Mouse (Mus musculus): ENCODE measurements around the gene Tbc1d14. TPM values are rescaled to one million over a fixed set of nuclear protein-coding genes. Genes with fewer than 3 reads are reported as not detected.
A peak's percentile ranks its signal among the peaks of the same experiment; 100 is the strongest.

Gene Tbc1d14
- polyA plus RNA-seq, 1 experiment from 2014 or later: 81.0 TPM

GRCm38 (mm10) chr5:36523219-36523703 is 69.8 kb downstream of the Tbc1d14 start:
- WGBS: 77% methylated on average over 5 of the region's 5 CpGs

GRCm38 (mm10) chr5:36522782-36523181 is 70.3 kb downstream of the Tbc1d14 start:
- DNase-seq: no peak
- WGBS: 83% methylated on average over 2 of the region's 2 CpGs
- no peak overlapping the region for H3K4me3 ChIP-seq (replicated peaks; ENCODE audit: low read depth, low read length)

More at GRCm38 (mm10) chr5:36523219-36523703, 69.8 kb downstream of the Tbc1d14 start:
- no peak overlapping the region for H3K27ac ChIP-seq (replicated peaks; ENCODE audit: low read depth, low read length)
- H3K36me3 ChIP-seq (ENCODE audit: control insufficient read depth, insufficient read depth, low read length): peaks cover 53% of the 10 kb centered on the region
- no peaks in the 10 kb centered on the region for H3K27me3 ChIP-seq (ENCODE audit: control insufficient read depth, insufficient read depth, low read length)
- no peak overlapping the region for H3K4me3 ChIP-seq (replicated peaks; ENCODE audit: low read depth, low read length)
- no peak overlapping the region for H3K4me2 ChIP-seq (ENCODE audit: low read length)
- H3K9me3 ChIP-seq (ENCODE audit: control insufficient read depth, low read length): no peaks in the 10 kb centered on the region
- 0 out of 2 replicates have a peak, but pooled peaks cover 2% of the 10 kb centered on the region for H3K4me1 ChIP-seq (ENCODE audit: control insufficient read depth, insufficient read depth, low read length)
- ATAC-seq (ENCODE audit: low FRiP score, low TSS enrichment) (no peak), DNase-seq (no peak)
- no peak overlapping the region for H3K9ac ChIP-seq (replicated peaks; ENCODE audit: low read length)

GRCm38 (mm10) chr5:36519751-36520150 is 73.3 kb downstream of the Tbc1d14 start:
- DNase-seq (peak; percentile 3), ATAC-seq (ENCODE audit: low FRiP score, low TSS enrichment) (no peak)
- H3K9ac ChIP-seq (replicated peaks; ENCODE audit: low read length): no peak overlapping the region
- no peaks in the 10 kb centered on the region for H3K4me1 ChIP-seq (ENCODE audit: control insufficient read depth, insufficient read depth, low read length)
- H3K27me3 ChIP-seq (ENCODE audit: control insufficient read depth, insufficient read depth, low read length): no peaks in the 10 kb centered on the region
- H3K36me3 ChIP-seq (ENCODE audit: control insufficient read depth, insufficient read depth, low read length): peaks cover 89% of the 10 kb centered on the region
- no peak overlapping the region for H3K4me2 ChIP-seq (ENCODE audit: low read length)
- H3K9me3 ChIP-seq (ENCODE audit: control insufficient read depth, low read length): no peaks in the 10 kb centered on the region
- H3K27ac ChIP-seq (replicated peaks; ENCODE audit: low read depth, low read length): no peak overlapping the region
- H3K4me3 ChIP-seq (replicated peaks; ENCODE audit: low read depth, low read length): no peak overlapping the region
- 81% methylated on average over 3 of the region's 3 CpGs for WGBS

More at GRCm38 (mm10) chr5:36522782-36523181, 70.3 kb downstream of the Tbc1d14 start:
- ATAC-seq (ENCODE audit: low FRiP score, low TSS enrichment): no peak
- H3K4me2 ChIP-seq (ENCODE audit: low read length): no peak overlapping the region
- no peak overlapping the region for H3K27ac ChIP-seq (replicated peaks; ENCODE audit: low read depth, low read length)
- 0 out of 2 replicates have a peak, but pooled peaks cover 2% of the 10 kb centered on the region for H3K4me1 ChIP-seq (ENCODE audit: control insufficient read depth, insufficient read depth, low read length)
- peaks cover 58% of the 10 kb centered on the region for H3K36me3 ChIP-seq (ENCODE audit: control insufficient read depth, insufficient read depth, low read length)
- H3K9me3 ChIP-seq (ENCODE audit: control insufficient read depth, low read length): no peaks in the 10 kb centered on the region
- no peaks in the 10 kb centered on the region for H3K27me3 ChIP-seq (ENCODE audit: control insufficient read depth, insufficient read depth, low read length)
- H3K9ac ChIP-seq (replicated peaks; ENCODE audit: low read length): no peak overlapping the region

- Histone ChIP-seq H3K9ac (replicated peaks; ENCODE audit: low read length) (no peak overlapping the region), H3K36me3 (ENCODE audit: control insufficient read depth, insufficient read depth, low read length) (peaks cover 94% of the 10 kb centered on the region), H3K4me1 (ENCODE audit: control insufficient read depth, insufficient read depth, low read length) (no peaks in the 10 kb centered on the region), H3K27me3 (ENCODE audit: control insufficient read depth, insufficient read depth, low read length) (no peaks in the 10 kb centered on the region), H3K4me2 (ENCODE audit: low read length) (no peak overlapping the region), H3K27ac (replicated peaks; ENCODE audit: low read depth, low read length) (no peak overlapping the region), H3K4me3 (replicated peaks; ENCODE audit: low read depth, low read length) (no peak overlapping the region), H3K9me3 (ENCODE audit: control insufficient read depth, low read length) (no peaks in the 10 kb centered on the region)
- DNase-seq (no peak), ATAC-seq (ENCODE audit: low FRiP score, low TSS enrichment) (no peak)
- WGBS: 90% methylated on average over 3 of the region's 3 CpGs
These were observed 75.5 kb downstream of the Tbc1d14 start for GRCm38 (mm10) chr5:36517596-36517995.

GRCm38 (mm10) chr5:36515558-36515957 is 77.5 kb downstream of the Tbc1d14 start:
- no peak for ATAC-seq (ENCODE audit: low FRiP score, low TSS enrichment)
- Histone ChIP-seq H3K36me3 (ENCODE audit: control insufficient read depth, insufficient read depth, low read length) (peaks cover 95% of the 10 kb centered on the region), H3K4me3 (replicated peaks; ENCODE audit: low read depth, low read length) (no peak overlapping the region), H3K27me3 (ENCODE audit: control insufficient read depth, insufficient read depth, low read length) (no peaks in the 10 kb centered on the region), H3K9me3 (ENCODE audit: control insufficient read depth, low read length) (no peaks in the 10 kb centered on the region), H3K9ac (replicated peaks; ENCODE audit: low read length) (no peak overlapping the region), H3K4me2 (ENCODE audit: low read length) (no peak overlapping the region), H3K4me1 (ENCODE audit: control insufficient read depth, insufficient read depth, low read length) (no peaks in the 10 kb centered on the region), H3K27ac (replicated peaks; ENCODE audit: low read depth, low read length) (no peak overlapping the region)
- DNase-seq: no peak
- WGBS: 76% methylated on average over 5 of the region's 5 CpGs

GRCm38 (mm10) chr5:36515126-36515525 is 78.0 kb downstream of the Tbc1d14 start:
- Histone ChIP-seq H3K36me3 (ENCODE audit: control insufficient read depth, insufficient read depth, low read length) (peaks cover 95% of the 10 kb centered on the region), H3K4me3 (replicated peaks; ENCODE audit: low read depth, low read length) (no peak overlapping the region), H3K9me3 (ENCODE audit: control insufficient read depth, low read length) (no peaks in the 10 kb centered on the region), H3K27ac (replicated peaks; ENCODE audit: low read depth, low read length) (no peak overlapping the region), H3K9ac (replicated peaks; ENCODE audit: low read length) (no peak overlapping the region), H3K27me3 (ENCODE audit: control insufficient read depth, insufficient read depth, low read length) (no peaks in the 10 kb centered on the region), H3K4me1 (ENCODE audit: control insufficient read depth, insufficient read depth, low read length) (no peaks in the 10 kb centered on the region), H3K4me2 (ENCODE audit: low read length) (no peak overlapping the region)
- DNase-seq (no peak), ATAC-seq (ENCODE audit: low FRiP score, low TSS enrichment) (no peak)
- 91% methylated on average over 1 of the region's 1 CpGs for WGBS

GRCm38 (mm10) chr5:36510956-36511355 is 82.1 kb downstream of the Tbc1d14 start:
- ATAC-seq (ENCODE audit: low FRiP score, low TSS enrichment) (no peak), DNase-seq (no peak)

GRCm38 (mm10) chr5:36508351-36508750 is 84.7 kb downstream of the Tbc1d14 start:
- Histone ChIP-seq H3K36me3 (ENCODE audit: control insufficient read depth, insufficient read depth, low read length) (peaks cover 91% of the 10 kb centered on the region), H3K27me3 (ENCODE audit: control insufficient read depth, insufficient read depth, low read length) (no peaks in the 10 kb centered on the region), H3K9ac (replicated peaks; ENCODE audit: low read length) (no peak overlapping the region), H3K27ac (replicated peaks; ENCODE audit: low read depth, low read length) (no peak overlapping the region), H3K4me3 (replicated peaks; ENCODE audit: low read depth, low read length) (no peak overlapping the region), H3K9me3 (ENCODE audit: control insufficient read depth, low read length) (no peaks in the 10 kb centered on the region), H3K4me1 (ENCODE audit: control insufficient read depth, insufficient read depth, low read length) (no peaks in the 10 kb centered on the region), H3K4me2 (ENCODE audit: low read length) (no peak overlapping the region)
- ATAC-seq (ENCODE audit: low FRiP score, low TSS enrichment): no peak
- 92% methylated on average over 10 of the region's 10 CpGs for WGBS
- no peak for DNase-seq

More at GRCm38 (mm10) chr5:36510956-36511355, 82.1 kb downstream of the Tbc1d14 start:
- Histone ChIP-seq H3K4me1 (ENCODE audit: control insufficient read depth, insufficient read depth, low read length) (no peaks in the 10 kb centered on the region), H3K4me3 (replicated peaks; ENCODE audit: low read depth, low read length) (no peak overlapping the region), H3K9ac (replicated peaks; ENCODE audit: low read length) (no peak overlapping the region), H3K4me2 (ENCODE audit: low read length) (no peak overlapping the region), H3K27ac (replicated peaks; ENCODE audit: low read depth, low read length) (no peak overlapping the region), H3K9me3 (ENCODE audit: control insufficient read depth, low read length) (no peaks in the 10 kb centered on the region), H3K27me3 (ENCODE audit: control insufficient read depth, insufficient read depth, low read length) (no peaks in the 10 kb centered on the region), H3K36me3 (ENCODE audit: control insufficient read depth, insufficient read depth, low read length) (peaks cover 87% of the 10 kb centered on the region)
- WGBS: 96% methylated on average over 2 of the region's 2 CpGs

- ATAC-seq (ENCODE audit: low FRiP score, low TSS enrichment): no peak
- H3K27me3 ChIP-seq (ENCODE audit: control insufficient read depth, insufficient read depth, low read length): no peaks in the 10 kb centered on the region
- no peak overlapping the region for H3K27ac ChIP-seq (replicated peaks; ENCODE audit: low read depth, low read length)
- H3K4me3 ChIP-seq (replicated peaks; ENCODE audit: low read depth, low read length): no peak overlapping the region
- H3K4me1 ChIP-seq (ENCODE audit: control insufficient read depth, insufficient read depth, low read length): no peaks in the 10 kb centered on the region
- H3K9ac ChIP-seq (replicated peaks; ENCODE audit: low read length): no peak overlapping the region
- WGBS: 73% methylated on average over 5 of the region's 5 CpGs
- H3K36me3 ChIP-seq (ENCODE audit: control insufficient read depth, insufficient read depth, low read length): peaks cover 91% of the 10 kb centered on the region
- no peak overlapping the region for H3K4me2 ChIP-seq (ENCODE audit: low read length)
- no peak for DNase-seq
- no peaks in the 10 kb centered on the region for H3K9me3 ChIP-seq (ENCODE audit: control insufficient read depth, low read length)
These were observed 87.4 kb downstream of the Tbc1d14 start for GRCm38 (mm10) chr5:36505643-36506042.

All from midbrain, embryonic 14.5 days (tissue).